In genomic region chr6:38251464-38251863, GRCm38 (mm10) we compare ENCODE assay signal across 12 mouse cellular contexts. TPM values are rescaled to one million over a fixed set of nuclear protein-coding genes. Genes with fewer than 3 reads are reported as not detected.
A peak's percentile ranks its signal among the peaks of the same experiment; 100 is the strongest.
DNase-seq lines count a peak whose midpoint lies in the region; ATAC-seq and TF ChIP-seq lines count a peak whose summit lies in the region.
"Had no signal": no experiment of that assay in that cellular context is flagged by ENCODE, and none has a peak within 500 bp of the region (broad histone marks: within the 10 kb centered on the region; RNA-seq: fewer than 3 reads in every experiment).

No protein-coding gene starts in this region.

- H3K4me1 ChIP-seq in limb, embryonic 12.5 days (replicated peaks) = peaks cover 36% of the 10 kb centered on the region
- peaks cover 35% of the 10 kb centered on the region for H3K4me1 ChIP-seq in limb, embryonic 10.5 days
- H3K4me1 ChIP-seq in forebrain, embryonic 10.5 days = peaks cover 48% of the 10 kb centered on the region
- peaks cover 30% of the 10 kb centered on the region for H3K4me1 ChIP-seq in limb, embryonic 14.5 days (ENCODE audit: control insufficient read depth, insufficient read depth, low read length)
- H3K4me1 ChIP-seq in lung, postnatal 0 days (ENCODE audit: insufficient read depth, low read depth, low read length) = 0 out of 2 replicates have a peak, but pooled peaks cover 3% of the 10 kb centered on the region

- no peak for TF ChIP-seq POLR2A in limb, embryonic 14.5 days (IDR thresholded peaks at IDR 0.05; ENCODE audit: borderline replicate concordance, extremely low read depth, insufficient read depth, insufficient read length)

- H3K36me3 ChIP-seq in limb, embryonic 12.5 days = no peaks in the 10 kb centered on the region
- no peaks in the 10 kb centered on the region for H3K36me3 ChIP-seq in limb, embryonic 10.5 days
- H3K36me3 ChIP-seq in forebrain, embryonic 10.5 days (replicated peaks) = no peaks in the 10 kb centered on the region; the same call in 1 of the 2 replicates
- no peaks in the 10 kb centered on the region for H3K36me3 ChIP-seq in limb, embryonic 14.5 days (ENCODE audit: control insufficient read depth, insufficient read depth, low read length)
- H3K36me3 ChIP-seq in lung, postnatal 0 days (ENCODE audit: insufficient read depth, low read length) = no peaks in the 10 kb centered on the region

- no peak overlapping the region for H3K27ac ChIP-seq in limb, embryonic 12.5 days
- H3K27ac ChIP-seq in limb, embryonic 10.5 days = no peak overlapping the region
- no peak overlapping the region; the same call in 1 of the 2 replicates for H3K27ac ChIP-seq in forebrain, embryonic 10.5 days
- no peak overlapping the region for H3K27ac ChIP-seq in limb, embryonic 14.5 days (replicated peaks; ENCODE audit: low read depth, low read length)
- H3K27ac ChIP-seq in lung, postnatal 0 days (ENCODE audit: low read length) = no peak overlapping the region

- DNase-seq in limb, embryonic 10.5 days (ENCODE audit: low spot score) = no peak
- no peak for DNase-seq in forebrain, embryonic 10.5 days (ENCODE audit: extremely low spot score, low spot score)
- DNase-seq in limb, embryonic 14.5 days (ENCODE audit: low spot score) = no peak
- DNase-seq in ovary, postnatal 36 days (ENCODE audit: low spot score) = no peak
- no peak for DNase-seq in lung, adult 18-20 months
- DNase-seq in lung, postnatal 0 days (ENCODE audit: low spot score) = no peak
- DNase-seq: lung, postnatal 10 days; thymus, adult 18-20 months had no signal

- H3K9me3 ChIP-seq in limb, embryonic 12.5 days = no peaks in the 10 kb centered on the region
- no peaks in the 10 kb centered on the region for H3K9me3 ChIP-seq in limb, embryonic 10.5 days (replicated peaks)
- no peaks in the 10 kb centered on the region for H3K9me3 ChIP-seq in forebrain, embryonic 10.5 days
- H3K9me3 ChIP-seq in limb, embryonic 14.5 days (ENCODE audit: control insufficient read depth, low read length) = no peaks in the 10 kb centered on the region
- H3K9me3 ChIP-seq in lung, postnatal 0 days (ENCODE audit: low read length) = no peaks in the 10 kb centered on the region

- 58% methylated on average over 4 of the region's 4 CpGs for WGBS in limb, embryonic 12.5 days
- 46% methylated on average over 4 of the region's 4 CpGs for WGBS in limb, embryonic 10.5 days
- WGBS in forebrain, embryonic 10.5 days = 54% methylated on average over 4 of the region's 4 CpGs
- 45% methylated on average over 4 of the region's 4 CpGs for WGBS in limb, embryonic 14.5 days
- 60% methylated on average over 4 of the region's 4 CpGs for WGBS in lung, postnatal 0 days

- H3K9ac ChIP-seq in limb, embryonic 12.5 days (replicated peaks) = 0 out of 2 replicates have a peak overlapping the region, but pooled peaks have one; percentile 9
- H3K9ac ChIP-seq in limb, embryonic 14.5 days (ENCODE audit: low read depth, low read length, severe bottlenecking) = peak overlapping the region; percentile 25; the same call in 1 of the 2 replicates
- no peak overlapping the region for H3K9ac ChIP-seq in lung, postnatal 0 days (replicated peaks; ENCODE audit: low read depth)

- ATAC-seq in limb, embryonic 12.5 days (ENCODE audit: insufficient number of reproducible peaks, insufficient read depth, low FRiP score, low TSS enrichment, low read depth) = no peak
- no peak for ATAC-seq in limb, embryonic 14.5 days (ENCODE audit: low FRiP score, low read depth)
- ATAC-seq in lung, postnatal 0 days = no peak
- ATAC-seq: activated CD4-positive, CD25-positive, alpha-beta regulatory T cell, adult 4 months; inflammation-experienced regulatory T-cells, adult 6 months had no signal

- no peaks in the 10 kb centered on the region for H3K27me3 ChIP-seq in limb, embryonic 12.5 days
- H3K27me3 ChIP-seq in limb, embryonic 10.5 days (ENCODE audit: low read depth, poor library complexity, severe bottlenecking) = no peaks in the 10 kb centered on the region
- H3K27me3 ChIP-seq in forebrain, embryonic 10.5 days (ENCODE audit: poor library complexity, severe bottlenecking) = peaks cover 38% of the 10 kb centered on the region
- no peaks in the 10 kb centered on the region for H3K27me3 ChIP-seq in limb, embryonic 14.5 days (ENCODE audit: control insufficient read depth, insufficient read depth, low read length)
- H3K27me3 ChIP-seq in lung, postnatal 0 days (replicated peaks; ENCODE audit: insufficient read depth, low read length) = no peaks in the 10 kb centered on the region

- H3K4me2 ChIP-seq in limb, embryonic 12.5 days = peak overlapping the region; percentile 76
- peak overlapping the region; percentile 77 for H3K4me2 ChIP-seq in limb, embryonic 14.5 days (replicated peaks; ENCODE audit: low read depth, low read length, severe bottlenecking)
- H3K4me2 ChIP-seq in lung, postnatal 0 days (replicated peaks; ENCODE audit: low read depth, low read length) = no peak overlapping the region

- TF ChIP-seq CTCF in lung, postnatal 0 days (IDR thresholded peaks at IDR 0.05) = no peak

- TF ChIP-seq EP300 in lung, postnatal 0 days (IDR thresholded peaks at IDR 0.05) = no peak

- no peak overlapping the region for H3K4me3 ChIP-seq in limb, embryonic 12.5 days (replicated peaks)
- no peak overlapping the region for H3K4me3 ChIP-seq in limb, embryonic 10.5 days
- peak overlapping the region; percentile 82 for H3K4me3 ChIP-seq in forebrain, embryonic 10.5 days
- H3K4me3 ChIP-seq in limb, embryonic 14.5 days (replicated peaks; ENCODE audit: low read length) = no peak overlapping the region
- no peak overlapping the region for H3K4me3 ChIP-seq in lung, postnatal 0 days (ENCODE audit: low read depth, low read length)
- H3K4me3 ChIP-seq: myocyte had no signal

RNA-seq across cellular contexts. Expression of gene D630045J12Rik, which starts 2.3 kb away (rescaled TPM):
- 7.6 and 9.2 TPM in 2 replicates for polyA plus RNA-seq in limb, embryonic 12.5 days (2016; fragmentation: Nextera tagmentation; extraction: Ambion mirVana)
- 8.2 and 8.5 TPM in 2 replicates for polyA plus RNA-seq in limb, embryonic 10.5 days (2016; fragmentation: Nextera tagmentation; extraction: Ambion mirVana)
- 5.4 and 6.3 TPM in 2 replicates for polyA plus RNA-seq in forebrain, embryonic 10.5 days (2016; fragmentation: Nextera tagmentation; extraction: Ambion mirVana)
- polyA plus RNA-seq in limb, embryonic 14.5 days (2012; rRNA removed) = 14.2 and 18.9 TPM in 2 replicates
- polyA plus RNA-seq in limb, embryonic 14.5 days (2014; fragmentation: Nextera tagmentation; extraction: Ambion mirVana) = 7.3 and 9.6 TPM in 2 replicates
- polyA plus RNA-seq in lung, postnatal 0 days (2015; fragmentation: Nextera tagmentation; extraction: Ambion mirVana) = 1.2 and 1.3 TPM in 2 replicates

RNA-seq across cellular contexts. Expression of gene Zc3hav1l, which starts 47.6 kb away (rescaled TPM):
- 15.7 and 19.6 TPM in 2 replicates for polyA plus RNA-seq in limb, embryonic 12.5 days (2016; fragmentation: Nextera tagmentation; extraction: Ambion mirVana)
- 14.7 and 18.2 TPM in 2 replicates for polyA plus RNA-seq in limb, embryonic 10.5 days (2016; fragmentation: Nextera tagmentation; extraction: Ambion mirVana)
- polyA plus RNA-seq in forebrain, embryonic 10.5 days (2016; fragmentation: Nextera tagmentation; extraction: Ambion mirVana) = 14.0 and 14.3 TPM in 2 replicates
- polyA plus RNA-seq in limb, embryonic 14.5 days (2012; rRNA removed) = 44.3 and 62.0 TPM in 2 replicates
- 14.6 and 16.3 TPM in 2 replicates for polyA plus RNA-seq in limb, embryonic 14.5 days (2014; fragmentation: Nextera tagmentation; extraction: Ambion mirVana)
- 2.1 and 2.6 TPM in 2 replicates for polyA plus RNA-seq in lung, postnatal 0 days (2015; fragmentation: Nextera tagmentation; extraction: Ambion mirVana)
